Mouse (Mus musculus) liver, postnatal 0 days (tissue): ENCODE measurements at regions not wholly inside any gene's neighbourhood (a gene's known extent, or its start where the extent isn't known, plus 50 kb on each side); places are given as distances from the start of the nearest gene placed in this dataset.

Experiments
- ATAC-seq: fragments of 200-750 bp; cut with Nextera tagmentation; 2 replicates; pipeline ENCODE4 v1.8.0; 2017; ENCODE audit warnings: mild to moderate bottlenecking, moderate library complexity
- DNase-seq: peaks from one replicate; pipeline ENCODE4 v3.0.0-alpha.2; 2016
- H3K27ac ChIP-seq: fragments of 300-500 bp; sonication (generic); 2 replicates; pipeline ENCODE4 v1.5.1; 2014; ENCODE audit warnings: antibody characterized with exemption, moderate library complexity, mild to moderate bottlenecking, low read depth
- H3K27me3 ChIP-seq: fragments of 300-500 bp; sonication (generic); 2 replicates; pipeline ENCODE4 v1.6.1; 2014; ENCODE audit warnings: low read length, control low read depth, mixed read lengths; ENCODE audit not compliant: insufficient read depth
- H3K36me3 ChIP-seq: fragments of 300-500 bp; sonication (generic); replicated peaks from 2 replicates; pipeline ENCODE4 v1.6.1; 2014; ENCODE audit warnings: mild to moderate bottlenecking, control low read depth, low read length, moderate library complexity, mixed read lengths; ENCODE audit not compliant: insufficient read depth
- H3K4me1 ChIP-seq: fragments of 300-500 bp; sonication (generic); 2 replicates; pipeline ENCODE4 v1.6.1; 2014; ENCODE audit warnings: antibody characterized with exemption, mild to moderate bottlenecking, control low read depth; ENCODE audit not compliant: insufficient read depth
- H3K4me2 ChIP-seq: fragments of 300-500 bp; sonication (generic); 2 replicates; pipeline ENCODE4 v1.6.1; 2014; ENCODE audit warnings: low read depth, mild to moderate bottlenecking, low read length, moderate library complexity, mixed read lengths
- H3K4me3 ChIP-seq: fragments of 300-500 bp; sonication (generic); 2 replicates; pipeline ENCODE4 v1.5.1; 2014; ENCODE audit warnings: low read depth, low read length
- H3K9ac ChIP-seq: fragments of 300-500 bp; sonication (generic); replicated peaks from 2 replicates; pipeline ENCODE4 v1.6.1; 2014; ENCODE audit warnings: mild to moderate bottlenecking, moderate library complexity
- H3K9me3 ChIP-seq: fragments of 300-500 bp; sonication (generic); 2 replicates; pipeline ENCODE4 v1.6.1; 2016; ENCODE audit warnings: mild to moderate bottlenecking, control low read depth, low read length, mixed read lengths
- CTCF ChIP-seq: sonication (generic); IDR thresholded peaks from 2 replicates; pipeline ENCODE4 v1.5.1; 2016; ENCODE audit warnings: antibody characterized with exemption, low read depth
- EP300 ChIP-seq: IDR thresholded peaks from 2 replicates; pipeline ENCODE4 v1.6.1; 2016; ENCODE audit warnings: antibody characterized with exemption, low read depth, mild to moderate bottlenecking
- WGBS: fragments of 180-500 bp; shearing (Covaris S2); extraction: QIAGEN DNeasy Blood & Tissue Kit; methylation state at CpG from one replicate; pipeline ENCODE4 v1.1.7; 2014; ENCODE audit not compliant: insufficient replicate concordance; 5-methylcytosine and 5-hydroxymethylcytosine counted together

DNA sequence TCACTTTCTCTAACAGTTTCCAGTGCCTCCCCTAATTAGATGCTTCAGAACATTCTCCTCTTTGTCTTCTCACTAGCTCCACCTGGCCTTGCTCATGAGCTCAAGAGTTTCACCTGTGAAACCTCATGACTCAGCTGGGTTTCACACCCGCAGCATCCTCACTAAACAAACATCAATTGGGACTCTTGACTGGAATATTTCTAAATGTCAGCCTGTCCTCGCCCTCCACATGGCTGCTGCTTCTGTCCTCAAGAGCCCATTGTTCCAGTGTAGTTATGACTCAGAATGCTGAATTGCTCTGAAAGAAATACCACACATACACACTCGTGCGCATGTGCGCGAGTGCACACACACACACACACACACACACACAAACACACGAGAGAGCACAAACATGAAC is 407.2 kb downstream of the Prss52 start:
- ATAC-seq (no peak), DNase-seq (no peak)
- Histone ChIP-seq H3K9ac (no peak overlapping the region), H3K4me3 (no peak overlapping the region), H3K27ac (no peak overlapping the region), H3K9me3 (no peaks in the 10 kb centered on the region; the same call in 1 of the 2 replicates), H3K27me3 (no peaks in the 10 kb centered on the region), H3K36me3 (no peaks in the 10 kb centered on the region), H3K4me2 (no peak overlapping the region), H3K4me1 (no peaks in the 10 kb centered on the region)
- WGBS: 86% methylated on average over 7 of the region's 7 CpGs
- TF ChIP-seq CTCF (no peak), EP300 (no peak)

GRCm38 (mm10) chr14:64512726-64513125 is 408.6 kb downstream of the Prss52 start:
- Histone ChIP-seq H3K27ac (no peak overlapping the region), H3K9ac (no peak overlapping the region), H3K4me1 (no peaks in the 10 kb centered on the region; the same call in 1 of the 2 replicates), H3K27me3 (no peaks in the 10 kb centered on the region), H3K36me3 (no peaks in the 10 kb centered on the region), H3K4me3 (no peak overlapping the region), H3K4me2 (no peak overlapping the region), H3K9me3 (no peaks in the 10 kb centered on the region; the same call in 1 of the 2 replicates)
- ATAC-seq (no peak), DNase-seq (no peak)
- WGBS: 79% methylated on average over 7 of the region's 7 CpGs
- TF ChIP-seq EP300 (no peak), CTCF (no peak)

DNA sequence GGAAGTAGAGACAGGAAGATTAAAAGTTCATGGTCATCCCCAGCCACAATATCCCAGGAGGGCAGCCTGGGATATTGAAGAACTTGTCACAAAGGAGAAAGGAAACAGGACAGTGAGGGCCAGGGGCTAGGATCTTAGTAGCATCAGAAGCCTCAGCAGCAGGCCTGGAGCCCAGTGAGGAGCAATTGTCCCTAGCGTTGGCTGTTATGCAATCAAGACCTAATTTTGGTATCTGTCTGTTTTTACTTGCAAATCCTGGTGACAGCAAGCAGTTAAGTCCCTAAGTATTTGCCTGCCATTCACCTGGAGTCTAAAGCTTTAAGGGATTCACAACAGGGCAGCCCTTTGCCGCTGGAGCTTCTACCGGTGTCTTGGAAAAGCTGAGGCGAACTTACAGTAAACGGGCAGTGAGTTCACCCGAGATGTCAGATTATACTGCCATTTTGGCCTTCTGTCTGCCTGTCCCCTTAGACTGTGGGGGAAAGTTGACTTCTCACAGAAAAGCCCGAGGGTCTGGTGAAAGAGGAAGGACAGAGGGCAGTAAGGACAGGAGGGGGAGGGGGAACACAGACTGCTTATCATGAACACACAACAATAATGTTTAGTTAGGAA is 413.6 kb downstream of the Prss52 start:
- Histone ChIP-seq H3K4me2 (no peak overlapping the region), H3K9me3 (no peaks in the 10 kb centered on the region; the same call in 1 of the 2 replicates), H3K27ac (no peak overlapping the region), H3K27me3 (no peaks in the 10 kb centered on the region), H3K9ac (no peak overlapping the region), H3K4me3 (no peak overlapping the region), H3K4me1 (no peaks in the 10 kb centered on the region; the same call in 1 of the 2 replicates), H3K36me3 (no peaks in the 10 kb centered on the region)
- DNase-seq (no peak), ATAC-seq (no peak)
- 37% methylated on average over 7 of the region's 7 CpGs for WGBS
- TF ChIP-seq EP300 (no peak), CTCF (no peak)

GRCm38 (mm10) chr14:64524641-64525040 is 420.6 kb downstream of the Prss52 start:
- H3K9me3 ChIP-seq: no peaks in the 10 kb centered on the region
- H3K4me3 ChIP-seq: no peak overlapping the region
- ATAC-seq (no peak), DNase-seq (no peak)
- H3K4me2 ChIP-seq: no peak overlapping the region
- TF ChIP-seq CTCF: no peak
- TF ChIP-seq EP300: no peak
- no peak overlapping the region for H3K9ac ChIP-seq
- 54% methylated on average over 8 of the region's 8 CpGs for WGBS
- no peaks in the 10 kb centered on the region for H3K36me3 ChIP-seq
- H3K27me3 ChIP-seq: no peaks in the 10 kb centered on the region
- H3K4me1 ChIP-seq: no peaks in the 10 kb centered on the region
- H3K27ac ChIP-seq: no peak overlapping the region

GRCm38 (mm10) chr14:64525302-64526078 is 421.4 kb downstream of the Prss52 start:
- no peak for TF ChIP-seq EP300
- TF ChIP-seq CTCF: no peak
- H3K9me3 ChIP-seq: no peaks in the 10 kb centered on the region
- no peak overlapping the region for H3K9ac ChIP-seq
- H3K4me2 ChIP-seq: no peak overlapping the region
- no peaks in the 10 kb centered on the region for H3K4me1 ChIP-seq
- H3K4me3 ChIP-seq: no peak overlapping the region
- H3K27me3 ChIP-seq: no peaks in the 10 kb centered on the region
- H3K27ac ChIP-seq: no peak overlapping the region
- DNase-seq (no peak), ATAC-seq (no peak)
- H3K36me3 ChIP-seq: no peaks in the 10 kb centered on the region
- 65% methylated on average over 10 of the region's 10 CpGs for WGBS

GRCm38 (mm10) chr14:64530541-64530940 is 426.5 kb downstream of the Prss52 start:
- H3K27me3 ChIP-seq: no peaks in the 10 kb centered on the region
- no peak overlapping the region for H3K27ac ChIP-seq
- 20% methylated on average over 3 of the region's 3 CpGs for WGBS
- no peak overlapping the region for H3K4me3 ChIP-seq
- no peak for DNase-seq
- H3K36me3 ChIP-seq: no peaks in the 10 kb centered on the region
- ATAC-seq: no peak
- H3K9ac ChIP-seq: no peak overlapping the region
- TF ChIP-seq CTCF (no peak), EP300 (no peak)
- H3K9me3 ChIP-seq: no peaks in the 10 kb centered on the region
- H3K4me1 ChIP-seq: no peaks in the 10 kb centered on the region
- no peak overlapping the region for H3K4me2 ChIP-seq
